Mouse (Mus musculus) cortical plate, adult 2 months (tissue): ENCODE measurements around the gene Ifitm10.

Experiments
- CTCF ChIP-seq: fragments of 200-500 bp; IDR thresholded peaks from 2 replicates; pipeline ENCODE4 v1.5.1; 2011; ENCODE audit warnings: mild to moderate bottlenecking, control low read depth, low read length; ENCODE audit not compliant: insufficient read depth; ENCODE audit errors: extremely low read depth
- POLR2A ChIP-seq: fragments of 200-500 bp; IDR thresholded peaks from 2 replicates; pipeline ENCODE4 v1.6.1; 2011; ENCODE audit warnings: mild to moderate bottlenecking, low read length, control low read depth; ENCODE audit not compliant: insufficient read depth; ENCODE audit errors: extremely low read depth

DNA sequence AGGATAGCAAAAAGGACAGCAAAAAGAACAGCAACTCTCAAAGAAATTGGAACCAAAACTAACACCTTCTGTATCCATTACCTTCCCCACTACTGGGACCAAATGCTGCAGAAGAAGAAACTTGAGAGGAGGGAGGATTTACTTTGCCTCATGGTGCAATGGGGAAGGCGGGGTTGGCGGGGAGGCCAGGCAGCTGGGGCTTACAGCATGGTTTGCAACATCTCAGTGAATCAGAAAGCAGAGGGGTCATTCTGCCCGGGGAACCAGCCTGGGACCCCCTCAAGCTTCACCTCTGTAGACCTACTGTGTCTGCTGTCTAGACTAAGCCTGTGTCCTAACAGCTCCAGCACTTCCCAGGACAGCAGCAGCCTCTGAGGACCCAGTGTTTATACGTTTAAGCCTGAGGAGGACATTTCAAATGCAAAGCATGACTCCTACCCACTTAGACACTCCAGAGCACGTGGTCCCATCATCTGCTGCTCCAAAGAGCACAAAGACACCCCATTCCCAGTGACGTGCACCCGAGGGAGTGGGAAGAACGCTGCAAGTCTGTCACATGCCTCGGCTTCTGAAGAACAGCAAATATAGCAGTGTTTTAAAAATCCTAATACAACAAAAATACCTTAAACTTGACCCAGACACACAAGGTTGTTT lies 24.1 kb downstream of the Ifitm10 start:
- TF ChIP-seq CTCF: no peak
- no peak for TF ChIP-seq POLR2A
